ENCODE assay signal across 9 mouse cellular contexts in the genomic region with DNA sequence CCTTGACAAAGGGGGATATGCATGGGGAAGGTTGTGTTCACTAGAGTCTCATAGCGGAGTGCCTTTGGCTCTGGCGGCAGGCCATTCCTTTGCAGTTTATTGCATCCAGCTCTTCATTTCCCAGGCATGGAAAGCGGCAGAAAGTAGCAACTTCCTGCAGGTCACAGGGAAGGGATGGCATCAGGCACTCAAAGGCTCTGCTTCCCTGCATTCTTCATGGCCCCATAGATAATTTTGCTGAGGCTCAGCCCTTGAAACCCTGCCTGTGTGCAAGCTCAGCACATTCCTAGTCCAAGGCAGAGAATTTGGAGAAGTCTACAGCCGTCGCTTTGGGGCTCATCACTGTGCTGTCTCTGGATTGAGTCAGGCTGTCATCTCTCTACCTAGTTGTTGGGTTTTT. TPM values are rescaled to one million over a fixed set of nuclear protein-coding genes. Genes with fewer than 3 reads are reported as not detected.
DNase-seq lines count a peak whose midpoint lies in the region; ATAC-seq and TF ChIP-seq lines count a peak whose summit lies in the region.
"Had no signal": no experiment of that assay in that cellular context is flagged by ENCODE, and none has a peak within 500 bp of the region (broad histone marks: within the 10 kb centered on the region; RNA-seq: fewer than 3 reads in every experiment).

No protein-coding gene starts in this region.

- H3K36me3 ChIP-seq in kidney, embryonic 16.5 days (ENCODE audit: insufficient read depth, low read length), result no peaks in the 10 kb centered on the region
- H3K36me3 ChIP-seq in ES-E14 (ENCODE audit: control insufficient read depth, insufficient read depth, low read length, poor library complexity, severe bottlenecking), result peaks cover 7% of the 10 kb centered on the region; the same call in 1 of the 2 replicates
- H3K36me3 ChIP-seq in limb, embryonic 14.5 days (ENCODE audit: control insufficient read depth, insufficient read depth, low read length), result peaks cover 22% of the 10 kb centered on the region

- H3K27me3 ChIP-seq in kidney, embryonic 16.5 days (ENCODE audit: insufficient read depth, low read length), result no peaks in the 10 kb centered on the region
- H3K27me3 ChIP-seq in limb, embryonic 14.5 days (ENCODE audit: control insufficient read depth, insufficient read depth, low read length), result no peaks in the 10 kb centered on the region

- 44% methylated on average over 5 of the region's 5 CpGs for WGBS in kidney, embryonic 16.5 days
- WGBS in limb, embryonic 14.5 days, result 39% methylated on average over 5 of the region's 5 CpGs

- no peak for DNase-seq in kidney, adult 11 months
- DNase-seq in ES-E14 (ENCODE audit: low read depth, low spot score), result no peak
- peak; percentile 28 for DNase-seq in limb, embryonic 14.5 days (ENCODE audit: low spot score)
- no peak for DNase-seq in left cerebral cortex, adult 2 months (ENCODE audit: extremely low spot score in 1 of 2, low spot score in 2 of 2)
- DNase-seq: thymus, postnatal 36 days had no signal

- no peak overlapping the region for H3K4me3 ChIP-seq in kidney, embryonic 16.5 days (ENCODE audit: low read length)
- no peak overlapping the region for H3K4me3 ChIP-seq in ES-E14 (ENCODE audit: insufficient read depth in 1 of 2, low read depth in 1 of 2, low read length in 2 of 2, poor library complexity in 1 of 2, severe bottlenecking in 1 of 2)
- H3K4me3 ChIP-seq in brown adipose tissue, adult 24 weeks (ENCODE audit: insufficient read depth, low read depth, low read length), result no peak overlapping the region
- no peak overlapping the region for H3K4me3 ChIP-seq in limb, embryonic 14.5 days (replicated peaks; ENCODE audit: low read length)
- no peak overlapping the region for H3K4me3 ChIP-seq in left cerebral cortex, adult 2 months

- no peak for TF ChIP-seq POLR2A in limb, embryonic 14.5 days (IDR thresholded peaks at IDR 0.05; ENCODE audit: borderline replicate concordance, extremely low read depth, insufficient read depth, insufficient read length)

- in situ Hi-C loops in ES-E14 (cut with MboI; ENCODE audit: low sequenced_read_pairs in 2 of 2, unreplicated experiment in 2 of 2), result no loop called here

- ATAC-seq in kidney, embryonic 16.5 days (ENCODE audit: low FRiP score, low TSS enrichment), result no peak
- ATAC-seq in limb, embryonic 14.5 days (ENCODE audit: low FRiP score, low read depth), result peak; percentile 25; the same call in 1 of the 2 replicates
- ATAC-seq in monocyte, adult 5-6 weeks (replicated peaks; ENCODE audit: insufficient number of reproducible peaks, low FRiP score, low TSS enrichment, poor library complexity, severe bottlenecking), result no peak
- ATAC-seq in megakaryocyte-erythroid progenitor cell, adult 5-6 weeks (replicated peaks; ENCODE audit: low FRiP score, low TSS enrichment, poor library complexity, severe bottlenecking), result no peak

- intact Hi-C loops in left cerebral cortex, adult 2 months (cut with DNase I), result no loop called here

- no peak overlapping the region for H3K4me2 ChIP-seq in kidney, embryonic 16.5 days (replicated peaks; ENCODE audit: low read depth, low read length)
- H3K4me2 ChIP-seq in limb, embryonic 14.5 days (replicated peaks; ENCODE audit: low read depth, low read length, severe bottlenecking), result no peak overlapping the region

- no peak for TF ChIP-seq CTCF in left cerebral cortex, adult 2 months (IDR thresholded peaks at IDR 0.05)

- H3K27ac ChIP-seq in kidney, embryonic 16.5 days (ENCODE audit: low read length), result peak overlapping the region; percentile 76
- H3K27ac ChIP-seq in ES-E14 (ENCODE audit: insufficient read depth, low read depth, low read length, poor library complexity, severe bottlenecking), result no peak overlapping the region
- 0 out of 2 replicates have a peak overlapping the region, but pooled peaks have one; percentile 12 for H3K27ac ChIP-seq in brown adipose tissue, adult 24 weeks (replicated peaks; ENCODE audit: low read depth, low read length)
- no peak overlapping the region for H3K27ac ChIP-seq in limb, embryonic 14.5 days (replicated peaks; ENCODE audit: low read depth, low read length)
- H3K27ac ChIP-seq in left cerebral cortex, adult 2 months, result no peak overlapping the region

- H3K9me3 ChIP-seq in kidney, embryonic 16.5 days (ENCODE audit: low read length), result no peaks in the 10 kb centered on the region
- no peaks in the 10 kb centered on the region for H3K9me3 ChIP-seq in ES-E14 (ENCODE audit: control insufficient read depth, insufficient read depth, low read depth, low read length)
- H3K9me3 ChIP-seq in limb, embryonic 14.5 days (ENCODE audit: control insufficient read depth, low read length), result no peaks in the 10 kb centered on the region

- no peak overlapping the region for H3K9ac ChIP-seq in kidney, embryonic 16.5 days (replicated peaks; ENCODE audit: low read length)
- no peak overlapping the region for H3K9ac ChIP-seq in ES-E14 (ENCODE audit: insufficient read depth, low read depth, low read length, poor library complexity, severe bottlenecking)
- H3K9ac ChIP-seq in limb, embryonic 14.5 days (ENCODE audit: low read depth, low read length, severe bottlenecking), result no peak overlapping the region

- H3K4me1 ChIP-seq in kidney, embryonic 16.5 days (ENCODE audit: insufficient read depth, low read length), result peaks cover 49% of the 10 kb centered on the region
- no peaks in the 10 kb centered on the region for H3K4me1 ChIP-seq in ES-E14 (ENCODE audit: control insufficient read depth in 2 of 2, insufficient read depth in 2 of 2, low read length in 2 of 2, poor library complexity in 1 of 2)
- H3K4me1 ChIP-seq in brown adipose tissue, adult 24 weeks (ENCODE audit: control insufficient read depth, insufficient read depth, insufficient read length, low read length), result peaks cover 27% of the 10 kb centered on the region
- peaks cover 34% of the 10 kb centered on the region for H3K4me1 ChIP-seq in limb, embryonic 14.5 days (ENCODE audit: control insufficient read depth, insufficient read depth, low read length)

TF ChIP-seq in ES-E14, 5 proteins besides CTCF, POLR2A, EP300 and RAD21:
- TF ChIP-seq ZNF384 (IDR thresholded peaks at IDR 0.05; ENCODE audit: low read depth, low read length) (no peak), ZC3H11A (IDR thresholded peaks at IDR 0.05; ENCODE audit: borderline replicate concordance, low read depth, low read length) (no peak), MAFK (IDR thresholded peaks at IDR 0.05; ENCODE audit: insufficient read depth, low read depth, low read length) (0 out of 2 replicates have a peak, but pooled peaks have one; percentile 41)

RNA-seq across cellular contexts. Expression of a gene that starts 49.4 kb away (rescaled TPM):
- polyA plus RNA-seq in kidney, embryonic 16.5 days (2015; fragmentation: Nextera tagmentation; extraction: Ambion mirVana), result 66.3 and 66.6 TPM in 2 replicates
- total RNA-seq in ES-E14 (2012; rRNA removed), result 58.1 and 81.2 TPM in 2 replicates
- polyA plus RNA-seq in brown adipose tissue, adult 24 weeks (2012; ENCODE audit: insufficient read depth, insufficient read length, missing spikeins), result 8.4 and 13.2 TPM in 2 replicates
- 25.8 and 31.7 TPM in 2 replicates for polyA plus RNA-seq in limb, embryonic 14.5 days (2012; rRNA removed)
- 50.6 and 52.6 TPM in 2 replicates for polyA plus RNA-seq in limb, embryonic 14.5 days (2014; fragmentation: Nextera tagmentation; extraction: Ambion mirVana)
- 19.4 to 23.2 TPM (median 22.4 TPM) in 3 replicates for total RNA-seq in monocyte, adult 5-6 weeks (2017)
- total RNA-seq in megakaryocyte-erythroid progenitor cell, adult 5-6 weeks (2014; fragmentation: Nextera tagmentation), result 62.4 and 69.3 TPM in 2 replicates
- 99.2 and 104 TPM in 2 replicates for total RNA-seq in megakaryocyte-erythroid progenitor cell, adult 5-6 weeks (2017)
- 10 to 100 TPM; 14.4 to 15.0 TPM for total RNA-seq in left cerebral cortex, adult 2 months (2021)

Comparison
In these comparisons a context has a peak if more than half of its experiments do, and no peak if none do; other contexts are left out.
1. H3K27ac ChIP-seq: peak in kidney, embryonic 16.5 days (single experiment) and brown adipose tissue, adult 24 weeks (single experiment); none in ES-E14 (single experiment), limb, embryonic 14.5 days (single experiment) and left cerebral cortex, adult 2 months (single experiment).